Mouse (Mus musculus): ENCODE results near the gene Olfr727.

Gene Olfr727

GRCm38 (mm10) chr14:50122886-50123285, at the start of gene Olfr727:
Gene Olfr727, plus strand, starts transcription at chr14:50123186.
- DNase-seq: no peak

DNA sequence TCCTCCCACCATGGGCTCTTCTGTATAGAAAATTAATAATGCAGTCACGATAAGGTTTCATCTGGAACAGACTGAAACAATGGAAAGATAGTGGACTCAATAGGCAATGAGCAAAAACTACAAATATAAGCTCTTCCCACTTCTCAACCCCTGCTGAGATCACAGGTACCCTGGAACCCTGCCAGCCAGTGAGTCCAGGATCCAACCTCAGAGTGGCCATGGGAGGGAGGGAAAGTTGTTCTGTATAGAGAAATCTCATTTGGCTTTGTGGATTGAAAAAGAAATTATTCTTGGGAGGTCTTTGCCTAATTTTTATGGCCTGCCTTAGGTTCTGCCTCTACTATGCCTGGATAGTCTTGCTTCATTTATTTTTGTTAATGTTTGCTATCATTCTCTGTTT, 32.1 kb upstream of the Olfr727 start, which contains the start of gene Olfr726:
Gene Olfr726 (minus strand): TSS at position 101 of the 400 bp plus-strand sequence.
- no peak for DNase-seq

DNA sequence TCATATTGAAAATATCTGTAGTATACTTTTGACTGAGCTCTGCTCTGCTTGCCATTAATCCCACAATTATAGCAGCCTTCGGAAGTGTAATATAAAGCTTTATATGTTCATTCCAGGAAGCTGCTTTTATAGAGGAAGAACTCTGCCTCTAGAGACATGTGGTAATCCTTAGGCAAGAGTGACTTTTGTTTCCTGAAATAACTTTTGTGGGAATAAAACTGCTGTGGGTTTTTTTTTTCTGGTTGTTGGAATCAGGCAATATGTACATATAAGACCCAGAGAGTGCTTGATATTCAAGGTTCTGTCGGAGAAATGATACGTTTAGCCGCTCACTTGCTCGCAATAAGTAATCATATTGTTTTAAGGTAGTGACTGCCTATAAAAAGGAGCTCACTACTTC, 19.6 kb downstream of the Olfr727 start, which contains the start of gene Olfr728:
Gene Olfr728 (minus strand): TSS at position 101 of the 400 bp plus-strand sequence.
- DNase-seq: no peak

DNA sequence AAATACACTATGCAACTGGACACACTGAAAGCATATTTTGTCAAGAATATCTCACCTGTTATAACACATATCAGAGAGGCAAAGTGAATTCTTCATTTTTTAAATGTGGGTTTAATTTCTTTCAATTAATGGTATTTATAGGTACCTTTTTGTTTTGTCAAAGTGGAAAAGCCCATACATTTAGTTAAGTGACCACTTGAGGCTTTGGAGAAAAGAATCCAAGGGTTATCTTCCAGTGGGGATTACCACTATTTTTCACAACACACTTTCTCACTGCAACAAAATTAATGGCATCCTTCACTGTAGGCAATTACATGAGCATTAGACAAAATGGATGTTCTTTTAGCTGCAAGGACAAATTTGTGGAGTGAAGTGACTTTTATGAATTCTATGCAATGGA, 29.8 kb downstream of the Olfr727 start, which contains the start of gene Olfr729:
Gene Olfr729 (minus strand): TSS at position 101 of the 400 bp plus-strand sequence.
- no peak for DNase-seq
